Mouse (Mus musculus): ENCODE results near the gene Gm4787.

- no peak for TF ChIP-seq POLR2A (IDR thresholded peaks at IDR 0.05; ENCODE audit: borderline replicate concordance, extremely low read depth, low read depth, low read length)
- TF ChIP-seq CTCF (IDR thresholded peaks at IDR 0.05; ENCODE audit: insufficient read depth, low read length): no peak
Measured at GRCm38 (mm10) chr12:81331046-81331638, 48.1 kb downstream of the Gm4787 start.
